Mouse (Mus musculus): ENCODE results near the gene Eci1.
"Not testable (repeated sequence)": the region's sequence is repeated elsewhere in the genome, so short reads cannot be mapped to it uniquely, and the experiment has no call there.

Gene Eci1

GRCm38 (mm10) chr17:24441148-24441547, 14.7 kb downstream of the Eci1 start:
- no peak for DNase-seq

GRCm38 (mm10) chr17:24442107-24442506, 15.7 kb downstream of the Eci1 start:
- DNase-seq, result no peak

GRCm38 (mm10) chr17:24442632-24443155, 16.3 kb downstream of the Eci1 start, which contains the start of gene Dnase1l2:
Gene Dnase1l2, minus strand, starts transcription at chr17:24443105.
- DNase-seq, result no peak

- DNase-seq, result no peak
Measured at GRCm38 (mm10) chr17:24443409-24443808, 17.0 kb downstream of the Eci1 start.

- DNase-seq, result no peak
Measured at GRCm38 (mm10) chr17:24446590-24446989, 20.1 kb downstream of the Eci1 start.

- DNase-seq, result no peak
Measured at GRCm38 (mm10) chr17:24449507-24449906, 23.1 kb downstream of the Eci1 start.

- DNase-seq, result no peak
Measured at GRCm38 (mm10) chr17:24451220-24451619, 24.8 kb downstream of the Eci1 start.

GRCm38 (mm10) chr17:24453372-24453771, 26.9 kb downstream of the Eci1 start:
- no peak for DNase-seq

- DNase-seq, result no peak
Measured at GRCm38 (mm10) chr17:24454218-24454755, 27.8 kb downstream of the Eci1 start.

GRCm38 (mm10) chr17:24454756-24455522, 28.5 kb downstream of the Eci1 start:
- peak; percentile 99 to 100 for DNase-seq

GRCm38 (mm10) chr17:24455523-24456206, 29.2 kb downstream of the Eci1 start:
- not testable (repeated sequence) for DNase-seq

- no peak for DNase-seq
Measured at GRCm38 (mm10) chr17:24461580-24461979, 35.1 kb downstream of the Eci1 start.

GRCm38 (mm10) chr17:24462932-24463331, 36.5 kb downstream of the Eci1 start:
- DNase-seq, result no peak

GRCm38 (mm10) chr17:24463374-24464133, 37.1 kb downstream of the Eci1 start:
- no peak for DNase-seq

- DNase-seq, result no peak
Measured at GRCm38 (mm10) chr17:24468636-24469246, 42.3 kb downstream of the Eci1 start.

GRCm38 (mm10) chr17:24469336-24469909, 43.0 kb downstream of the Eci1 start:
- no peak for DNase-seq

- peak; percentile 96 to 97 for DNase-seq
Measured at GRCm38 (mm10) chr17:24469910-24470602, 43.6 kb downstream of the Eci1 start, which contains the start of the genes E4f1 and Pgp. Gene E4f1, minus strand, starts transcription at chr17:24470313. Gene Pgp, plus strand, starts transcription at chr17:24470392.

- DNase-seq, result peak in 1 of 2 experiments; percentile 26
Measured at GRCm38 (mm10) chr17:24470701-24471527, 44.5 kb downstream of the Eci1 start.

- no peak for DNase-seq
Measured at GRCm38 (mm10) chr17:24472512-24472911, 46.1 kb downstream of the Eci1 start.

- DNase-seq, result no peak
Measured at GRCm38 (mm10) chr17:24473612-24474275, 47.3 kb downstream of the Eci1 start, which contains the start of gene Bricd5. Gene Bricd5, plus strand, starts transcription at chr17:24473884.

Data from spleen, adult 18-20 months (tissue).